Mouse (Mus musculus): Measurements from ENCODE around the gene Pex7. TPM values are rescaled to one million over a fixed set of nuclear protein-coding genes. Genes with fewer than 3 reads are reported as not detected.

Pex7 gene
- polyA plus RNA-seq, 1 experiment from 2014 or later: 25.1 TPM

- Histone ChIP-seq H3K4me2 (no peak overlapping the region), H3K4me1 (ENCODE audit: insufficient read depth) (no peaks in the 10 kb centered on the region), H3K27ac (ENCODE audit: low read depth) (no peak overlapping the region), H3K9me3 (ENCODE audit: low read depth, low read length) (no peaks in the 10 kb centered on the region), H3K36me3 (ENCODE audit: insufficient read depth) (peaks cover 9% of the 10 kb centered on the region; the same call in 1 of the 2 replicates), H3K4me3 (ENCODE audit: low read depth, low read length) (no peak overlapping the region), H3K9ac (no peak overlapping the region), H3K27me3 (ENCODE audit: insufficient read depth, low read length) (no peaks in the 10 kb centered on the region)
- ATAC-seq (ENCODE audit: insufficient read depth) (no peak), DNase-seq (peak; percentile 85)
- peak; percentile 79 for TF ChIP-seq CTCF (IDR thresholded peaks at IDR 0.05; ENCODE audit: low read depth)
- WGBS: 14% methylated on average over 4 of the region's 4 CpGs
Measured at GRCm38 (mm10) chr10:19893976-19894375, 13.5 kb downstream of the Pex7 start.

GRCm38 (mm10) chr10:19893146-19893545 is 14.3 kb downstream of the Pex7 start:
- TF ChIP-seq CTCF (IDR thresholded peaks at IDR 0.05; ENCODE audit: low read depth): no peak
- ATAC-seq (ENCODE audit: insufficient read depth) (no peak), DNase-seq (peak; percentile 53)
- H3K9ac ChIP-seq: no peak overlapping the region
- no peak overlapping the region for H3K4me2 ChIP-seq
- H3K36me3 ChIP-seq (ENCODE audit: insufficient read depth): peaks cover 6% of the 10 kb centered on the region; the same call in 1 of the 2 replicates
- 46% methylated on average over 6 of the region's 6 CpGs for WGBS
- no peaks in the 10 kb centered on the region for H3K9me3 ChIP-seq (ENCODE audit: low read depth, low read length)
- no peaks in the 10 kb centered on the region for H3K4me1 ChIP-seq (ENCODE audit: insufficient read depth)
- no peaks in the 10 kb centered on the region for H3K27me3 ChIP-seq (ENCODE audit: insufficient read depth, low read length)
- no peak overlapping the region for H3K4me3 ChIP-seq (ENCODE audit: low read depth, low read length)
- no peak overlapping the region for H3K27ac ChIP-seq (ENCODE audit: low read depth)

GRCm38 (mm10) chr10:19891686-19892085 is 15.8 kb downstream of the Pex7 start:
- 63% methylated on average over 3 of the region's 3 CpGs for WGBS
- Histone ChIP-seq H3K9me3 (ENCODE audit: low read depth, low read length) (no peaks in the 10 kb centered on the region), H3K4me2 (no peak overlapping the region), H3K27ac (ENCODE audit: low read depth) (no peak overlapping the region), H3K4me3 (ENCODE audit: low read depth, low read length) (no peak overlapping the region), H3K27me3 (ENCODE audit: insufficient read depth, low read length) (no peaks in the 10 kb centered on the region), H3K4me1 (ENCODE audit: insufficient read depth) (no peaks in the 10 kb centered on the region), H3K9ac (no peak overlapping the region), H3K36me3 (ENCODE audit: insufficient read depth) (0 out of 2 replicates have a peak, but pooled peaks cover 6% of the 10 kb centered on the region)
- ATAC-seq (ENCODE audit: insufficient read depth) (no peak), DNase-seq (peak; percentile 8)
- no peak for TF ChIP-seq CTCF (IDR thresholded peaks at IDR 0.05; ENCODE audit: low read depth)

GRCm38 (mm10) chr10:19889908-19890307 is 17.6 kb downstream of the Pex7 start:
- Histone ChIP-seq H3K36me3 (ENCODE audit: insufficient read depth) (0 out of 2 replicates have a peak, but pooled peaks cover 6% of the 10 kb centered on the region), H3K27ac (ENCODE audit: low read depth) (no peak overlapping the region), H3K4me3 (ENCODE audit: low read depth, low read length) (no peak overlapping the region), H3K4me2 (no peak overlapping the region), H3K9me3 (ENCODE audit: low read depth, low read length) (no peaks in the 10 kb centered on the region), H3K4me1 (ENCODE audit: insufficient read depth) (no peaks in the 10 kb centered on the region), H3K27me3 (ENCODE audit: insufficient read depth, low read length) (no peaks in the 10 kb centered on the region), H3K9ac (no peak overlapping the region)
- DNase-seq: no peak
- no peak for ATAC-seq (ENCODE audit: insufficient read depth)
- WGBS: 90% methylated on average over 3 of the region's 3 CpGs
- TF ChIP-seq CTCF (IDR thresholded peaks at IDR 0.05; ENCODE audit: low read depth): no peak

GRCm38 (mm10) chr10:19886249-19886648 is 21.2 kb downstream of the Pex7 start:
- no peak for DNase-seq
- no peak for TF ChIP-seq CTCF (IDR thresholded peaks at IDR 0.05; ENCODE audit: low read depth)
- H3K9ac ChIP-seq: no peak overlapping the region
- no peak overlapping the region for H3K27ac ChIP-seq (ENCODE audit: low read depth)
- H3K4me3 ChIP-seq (ENCODE audit: low read depth, low read length): no peak overlapping the region
- 65% methylated on average over 3 of the region's 3 CpGs for WGBS
- no peak for ATAC-seq (ENCODE audit: insufficient read depth)
- no peaks in the 10 kb centered on the region for H3K9me3 ChIP-seq (ENCODE audit: low read depth, low read length)
- H3K4me2 ChIP-seq: no peak overlapping the region
- no peaks in the 10 kb centered on the region for H3K4me1 ChIP-seq (ENCODE audit: insufficient read depth)
- H3K27me3 ChIP-seq (ENCODE audit: insufficient read depth, low read length): no peaks in the 10 kb centered on the region
- no peaks in the 10 kb centered on the region for H3K36me3 ChIP-seq (ENCODE audit: insufficient read depth)

GRCm38 (mm10) chr10:19884409-19884808 is 23.1 kb downstream of the Pex7 start:
- H3K9me3 ChIP-seq (ENCODE audit: low read depth, low read length): no peaks in the 10 kb centered on the region
- WGBS: 58% methylated on average over 4 of the region's 4 CpGs
- no peak overlapping the region for H3K4me3 ChIP-seq (ENCODE audit: low read depth, low read length)
- no peak overlapping the region for H3K27ac ChIP-seq (ENCODE audit: low read depth)
- ATAC-seq (ENCODE audit: insufficient read depth) (no peak), DNase-seq (no peak)
- no peak overlapping the region for H3K4me2 ChIP-seq
- H3K9ac ChIP-seq: no peak overlapping the region
- no peaks in the 10 kb centered on the region for H3K27me3 ChIP-seq (ENCODE audit: insufficient read depth, low read length)
- TF ChIP-seq CTCF (IDR thresholded peaks at IDR 0.05; ENCODE audit: low read depth): no peak
- no peaks in the 10 kb centered on the region for H3K4me1 ChIP-seq (ENCODE audit: insufficient read depth)
- H3K36me3 ChIP-seq (ENCODE audit: insufficient read depth): no peaks in the 10 kb centered on the region

- Histone ChIP-seq H3K4me1 (ENCODE audit: insufficient read depth) (no peaks in the 10 kb centered on the region), H3K9me3 (ENCODE audit: low read depth, low read length) (no peaks in the 10 kb centered on the region), H3K36me3 (ENCODE audit: insufficient read depth) (no peaks in the 10 kb centered on the region), H3K4me3 (ENCODE audit: low read depth, low read length) (no peak overlapping the region), H3K9ac (no peak overlapping the region), H3K27me3 (ENCODE audit: insufficient read depth, low read length) (no peaks in the 10 kb centered on the region), H3K27ac (ENCODE audit: low read depth) (no peak overlapping the region), H3K4me2 (no peak overlapping the region)
- no peak for ATAC-seq (ENCODE audit: insufficient read depth)
- TF ChIP-seq CTCF (IDR thresholded peaks at IDR 0.05; ENCODE audit: low read depth): no peak
- no peak for DNase-seq
- 76% methylated on average over 3 of the region's 3 CpGs for WGBS
Measured at GRCm38 (mm10) chr10:19880437-19880836, 27.1 kb downstream of the Pex7 start.

GRCm38 (mm10) chr10:19879161-19879560 is 28.3 kb downstream of the Pex7 start:
- TF ChIP-seq CTCF (IDR thresholded peaks at IDR 0.05; ENCODE audit: low read depth): no peak
- WGBS: 48% methylated on average over 6 of the region's 6 CpGs

More at GRCm38 (mm10) chr10:19879161-19879560, 28.3 kb downstream of the Pex7 start:
- no peak overlapping the region for H3K9ac ChIP-seq
- no peak overlapping the region for H3K4me3 ChIP-seq (ENCODE audit: low read depth, low read length)
- H3K9me3 ChIP-seq (ENCODE audit: low read depth, low read length): no peaks in the 10 kb centered on the region
- no peak overlapping the region for H3K4me2 ChIP-seq
- ATAC-seq (ENCODE audit: insufficient read depth): no peak
- H3K36me3 ChIP-seq (ENCODE audit: insufficient read depth): no peaks in the 10 kb centered on the region
- H3K27me3 ChIP-seq (ENCODE audit: insufficient read depth, low read length): no peaks in the 10 kb centered on the region
- H3K4me1 ChIP-seq (ENCODE audit: insufficient read depth): no peaks in the 10 kb centered on the region
- DNase-seq: no peak
- no peak overlapping the region for H3K27ac ChIP-seq (ENCODE audit: low read depth)

Measured in lung, embryonic 14.5 days (tissue).